In genomic region chr7:80334848-80335247, GRCm38 (mm10) we compare ENCODE assay signal across 25 mouse cellular contexts. TPM values are rescaled to one million over a fixed set of nuclear protein-coding genes. Genes with fewer than 3 reads are reported as not detected.
DNase-seq lines count a peak whose midpoint lies in the region; ATAC-seq and TF ChIP-seq lines count a peak whose summit lies in the region.
"Had no signal": no experiment of that assay in that cellular context is flagged by ENCODE, and none has a peak within 500 bp of the region (broad histone marks: within the 10 kb centered on the region; RNA-seq: fewer than 3 reads in every experiment).

No protein-coding gene starts in this region.

- TF ChIP-seq CTCF in stomach, postnatal 0 days (IDR thresholded peaks at IDR 0.05; ENCODE audit: low read depth) = no peak

- H3K27ac ChIP-seq in embryonic facial prominence, embryonic 13.5 days = no peak overlapping the region
- H3K27ac ChIP-seq in embryonic facial prominence, embryonic 10.5 days (replicated peaks) = no peak overlapping the region
- no peak overlapping the region for H3K27ac ChIP-seq in stomach, postnatal 0 days (replicated peaks)
- H3K27ac ChIP-seq: embryonic facial prominence, embryonic 12.5 days; embryonic facial prominence, embryonic 15.5 days; forebrain, embryonic 10.5 days; forebrain, embryonic 12.5 days had no signal

- no peak for DNase-seq in embryonic facial prominence, embryonic 10.5 days (ENCODE audit: low spot score)
- DNase-seq in large intestine, adult 2 months (ENCODE audit: low read depth, low spot score) = peak; percentile 56
- no peak for DNase-seq in stomach, postnatal 0 days (ENCODE audit: low spot score)
- no peak for DNase-seq in heart, adult 9 months (ENCODE audit: low spot score in 2 of 2)
- DNase-seq: adrenal gland, adult 8-10 months; adrenal gland, postnatal 14 days; adrenal gland, postnatal 36 days; B cell, adult 2 months; cerebellum, adult 2 months; cerebellum, adult 9-10 months; cerebellum, postnatal 10 days; cerebellum, postnatal 36 days; embryo, embryonic 11 days had no signal

- no peak overlapping the region for H3K4me3 ChIP-seq in embryonic facial prominence, embryonic 13.5 days
- H3K4me3 ChIP-seq in embryonic facial prominence, embryonic 10.5 days = no peak overlapping the region
- H3K4me3 ChIP-seq in stomach, postnatal 0 days (ENCODE audit: low read depth, low read length) = no peak overlapping the region
- H3K4me3 ChIP-seq: embryonic facial prominence, embryonic 12.5 days; embryonic facial prominence, embryonic 15.5 days; erythroblast, embryonic 14.5 days; forebrain, embryonic 10.5 days; forebrain, embryonic 12.5 days had no signal

- 0 out of 2 replicates have a peak overlapping the region, but pooled peaks have one; percentile 6 for H3K9ac ChIP-seq in embryonic facial prominence, embryonic 13.5 days
- no peak overlapping the region for H3K9ac ChIP-seq in stomach, postnatal 0 days (ENCODE audit: low read length)
- H3K9ac ChIP-seq: embryonic facial prominence, embryonic 12.5 days; embryonic facial prominence, embryonic 15.5 days; forebrain, embryonic 12.5 days had no signal

- no peak for ATAC-seq in embryonic facial prominence, embryonic 13.5 days (ENCODE audit: insufficient number of reproducible peaks, insufficient read depth, low FRiP score, low TSS enrichment, low read depth)
- ATAC-seq in stomach, postnatal 0 days (ENCODE audit: low FRiP score, low TSS enrichment) = peak; percentile 66
- ATAC-seq: activated CD4-positive, CD25-positive, alpha-beta regulatory T cell, adult 4 months; CD4-positive, CD25-positive, alpha-beta regulatory T cell, adult 4 months; forebrain, embryonic 14.5 days; forebrain, embryonic 16.5 days; Patski had no signal

- H3K4me1 ChIP-seq in embryonic facial prominence, embryonic 13.5 days = peaks cover 18% of the 10 kb centered on the region
- H3K4me1 ChIP-seq in embryonic facial prominence, embryonic 10.5 days = peaks cover 14% of the 10 kb centered on the region
- H3K4me1 ChIP-seq in stomach, postnatal 0 days (replicated peaks; ENCODE audit: control insufficient read depth, insufficient read depth) = peaks cover 7% of the 10 kb centered on the region; the same call in 1 of the 2 replicates

- H3K36me3 ChIP-seq in embryonic facial prominence, embryonic 13.5 days = peaks cover 81% of the 10 kb centered on the region
- peaks cover 85% of the 10 kb centered on the region for H3K36me3 ChIP-seq in embryonic facial prominence, embryonic 10.5 days (replicated peaks)
- H3K36me3 ChIP-seq in stomach, postnatal 0 days (ENCODE audit: control insufficient read depth, insufficient read depth, low read length) = peaks cover 56% of the 10 kb centered on the region

- no peaks in the 10 kb centered on the region for H3K27me3 ChIP-seq in embryonic facial prominence, embryonic 13.5 days
- no peaks in the 10 kb centered on the region for H3K27me3 ChIP-seq in embryonic facial prominence, embryonic 10.5 days (replicated peaks; ENCODE audit: low read depth, poor library complexity, severe bottlenecking)
- no peaks in the 10 kb centered on the region for H3K27me3 ChIP-seq in stomach, postnatal 0 days (ENCODE audit: control insufficient read depth, insufficient read depth, low read length)
- H3K27me3 ChIP-seq: CH12.LX; embryonic facial prominence, embryonic 12.5 days; embryonic facial prominence, embryonic 15.5 days; forebrain, embryonic 12.5 days; Patski had no signal

- H3K9me3 ChIP-seq in embryonic facial prominence, embryonic 13.5 days = peaks cover 4% of the 10 kb centered on the region; the same call in 1 of the 2 replicates
- H3K9me3 ChIP-seq in embryonic facial prominence, embryonic 10.5 days = peaks cover 8% of the 10 kb centered on the region
- no peaks in the 10 kb centered on the region for H3K9me3 ChIP-seq in stomach, postnatal 0 days (ENCODE audit: control insufficient read depth, low read length)
- H3K9me3 ChIP-seq: embryonic facial prominence, embryonic 12.5 days; embryonic facial prominence, embryonic 15.5 days; forebrain, embryonic 12.5 days had no signal

- WGBS in embryonic facial prominence, embryonic 13.5 days = 88% methylated on average over 4 of the region's 4 CpGs
- 92% methylated on average over 4 of the region's 4 CpGs for WGBS in embryonic facial prominence, embryonic 10.5 days
- WGBS in large intestine, adult 2 months = 47% methylated on average over 4 of the region's 4 CpGs
- WGBS in stomach, postnatal 0 days = 75% methylated on average over 4 of the region's 4 CpGs

- no peak overlapping the region for H3K4me2 ChIP-seq in embryonic facial prominence, embryonic 13.5 days
- H3K4me2 ChIP-seq in stomach, postnatal 0 days (replicated peaks; ENCODE audit: low read depth) = no peak overlapping the region
- H3K4me2 ChIP-seq: embryonic facial prominence, embryonic 12.5 days; embryonic facial prominence, embryonic 15.5 days; forebrain, embryonic 12.5 days had no signal

- no peak for TF ChIP-seq EP300 in stomach, postnatal 0 days (optimal IDR thresholded peaks at IDR 0.05)

RNA-seq across cellular contexts. Expression of gene Unc45a, which starts 6.0 kb away (rescaled TPM):
- polyA plus RNA-seq in embryonic facial prominence, embryonic 13.5 days (2015; fragmentation: Nextera tagmentation; extraction: Ambion mirVana) = 49.0 and 53.1 TPM in 2 replicates
- polyA plus RNA-seq in embryonic facial prominence, embryonic 10.5 days (2016; fragmentation: Nextera tagmentation; extraction: Ambion mirVana) = 51.3 and 53.3 TPM in 2 replicates
- polyA plus RNA-seq in large intestine, adult 2 months (2012; rRNA removed) = 44.8 and 64.9 TPM in 2 replicates
- polyA plus RNA-seq in stomach, postnatal 0 days (2015; fragmentation: Nextera tagmentation; extraction: Ambion mirVana) = 30.7 and 34.5 TPM in 2 replicates

RNA-seq across cellular contexts. Expression of gene Hddc3, which starts 8.1 kb away (rescaled TPM):
- polyA plus RNA-seq in embryonic facial prominence, embryonic 13.5 days (2015; fragmentation: Nextera tagmentation; extraction: Ambion mirVana) = 21.6 and 29.0 TPM in 2 replicates
- 23.3 and 30.3 TPM in 2 replicates for polyA plus RNA-seq in embryonic facial prominence, embryonic 10.5 days (2016; fragmentation: Nextera tagmentation; extraction: Ambion mirVana)
- 32.5 and 42.0 TPM in 2 replicates for polyA plus RNA-seq in large intestine, adult 2 months (2012; rRNA removed)
- 8.6 and 10.4 TPM in 2 replicates for polyA plus RNA-seq in stomach, postnatal 0 days (2015; fragmentation: Nextera tagmentation; extraction: Ambion mirVana)

RNA-seq across cellular contexts. Expression of gene Rccd1, which starts 10.6 kb away (rescaled TPM):
- 15.6 and 17.2 TPM in 2 replicates for polyA plus RNA-seq in embryonic facial prominence, embryonic 13.5 days (2015; fragmentation: Nextera tagmentation; extraction: Ambion mirVana)
- 12.0 and 13.2 TPM in 2 replicates for polyA plus RNA-seq in embryonic facial prominence, embryonic 10.5 days (2016; fragmentation: Nextera tagmentation; extraction: Ambion mirVana)
- polyA plus RNA-seq in large intestine, adult 2 months (2012; rRNA removed) = 7.8 and 8.9 TPM in 2 replicates
- polyA plus RNA-seq in stomach, postnatal 0 days (2015; fragmentation: Nextera tagmentation; extraction: Ambion mirVana) = 3.7 and 3.8 TPM in 2 replicates

RNA-seq across cellular contexts. Expression of gene Man2a2, which starts 36.3 kb away (rescaled TPM):
- 25.3 and 28.7 TPM in 2 replicates for polyA plus RNA-seq in embryonic facial prominence, embryonic 13.5 days (2015; fragmentation: Nextera tagmentation; extraction: Ambion mirVana)
- polyA plus RNA-seq in embryonic facial prominence, embryonic 10.5 days (2016; fragmentation: Nextera tagmentation; extraction: Ambion mirVana) = 20.2 and 21.0 TPM in 2 replicates
- polyA plus RNA-seq in large intestine, adult 2 months (2012; rRNA removed) = 13.8 and 25.9 TPM in 2 replicates
- polyA plus RNA-seq in stomach, postnatal 0 days (2015; fragmentation: Nextera tagmentation; extraction: Ambion mirVana) = 3.6 and 5.3 TPM in 2 replicates

RNA-seq across cellular contexts. Expression of gene Prc1, which starts 40.6 kb away (rescaled TPM):
- polyA plus RNA-seq in embryonic facial prominence, embryonic 13.5 days (2015; fragmentation: Nextera tagmentation; extraction: Ambion mirVana) = 121 and 130 TPM in 2 replicates
- polyA plus RNA-seq in embryonic facial prominence, embryonic 10.5 days (2016; fragmentation: Nextera tagmentation; extraction: Ambion mirVana) = 196 and 199 TPM in 2 replicates
- 33.7 and 34.6 TPM in 2 replicates for polyA plus RNA-seq in large intestine, adult 2 months (2012; rRNA removed)
- 32.6 and 38.0 TPM in 2 replicates for polyA plus RNA-seq in stomach, postnatal 0 days (2015; fragmentation: Nextera tagmentation; extraction: Ambion mirVana)
